Mouse (Mus musculus) liver, postnatal 0 days (tissue): ENCODE measurements around the gene Agpat1. TPM values are rescaled to one million over a fixed set of nuclear protein-coding genes. Genes with fewer than 3 reads are reported as not detected.
A peak's percentile ranks its signal among the peaks of the same experiment; 100 is the strongest.

ENCODE experiments used
- ATAC-seq: fragments of 200-750 bp; cut with Nextera tagmentation; 2 replicates; pipeline ENCODE4 v1.8.0; 2017; ENCODE audit warnings: mild to moderate bottlenecking, moderate library complexity
- DNase-seq: peaks from one replicate; pipeline ENCODE4 v3.0.0-alpha.2; 2016
- H3K27ac ChIP-seq: fragments of 300-500 bp; sonication (generic); 2 replicates; pipeline ENCODE4 v1.5.1; 2014; ENCODE audit warnings: antibody characterized with exemption, moderate library complexity, mild to moderate bottlenecking, low read depth
- H3K27me3 ChIP-seq: fragments of 300-500 bp; sonication (generic); 2 replicates; pipeline ENCODE4 v1.6.1; 2014; ENCODE audit warnings: low read length, control low read depth, mixed read lengths; ENCODE audit not compliant: insufficient read depth
- H3K36me3 ChIP-seq: fragments of 300-500 bp; sonication (generic); replicated peaks from 2 replicates; pipeline ENCODE4 v1.6.1; 2014; ENCODE audit warnings: mild to moderate bottlenecking, control low read depth, low read length, moderate library complexity, mixed read lengths; ENCODE audit not compliant: insufficient read depth
- H3K4me1 ChIP-seq: fragments of 300-500 bp; sonication (generic); 2 replicates; pipeline ENCODE4 v1.6.1; 2014; ENCODE audit warnings: antibody characterized with exemption, mild to moderate bottlenecking, control low read depth; ENCODE audit not compliant: insufficient read depth
- H3K4me2 ChIP-seq: fragments of 300-500 bp; sonication (generic); 2 replicates; pipeline ENCODE4 v1.6.1; 2014; ENCODE audit warnings: low read depth, mild to moderate bottlenecking, low read length, moderate library complexity, mixed read lengths
- H3K4me3 ChIP-seq: fragments of 300-500 bp; sonication (generic); 2 replicates; pipeline ENCODE4 v1.5.1; 2014; ENCODE audit warnings: low read depth, low read length
- H3K9ac ChIP-seq: fragments of 300-500 bp; sonication (generic); replicated peaks from 2 replicates; pipeline ENCODE4 v1.6.1; 2014; ENCODE audit warnings: mild to moderate bottlenecking, moderate library complexity
- H3K9me3 ChIP-seq: fragments of 300-500 bp; sonication (generic); 2 replicates; pipeline ENCODE4 v1.6.1; 2016; ENCODE audit warnings: mild to moderate bottlenecking, control low read depth, low read length, mixed read lengths
- CTCF ChIP-seq: sonication (generic); IDR thresholded peaks from 2 replicates; pipeline ENCODE4 v1.5.1; 2016; ENCODE audit warnings: antibody characterized with exemption, low read depth
- EP300 ChIP-seq: IDR thresholded peaks from 2 replicates; pipeline ENCODE4 v1.6.1; 2016; ENCODE audit warnings: antibody characterized with exemption, low read depth, mild to moderate bottlenecking
- WGBS: fragments of 180-500 bp; shearing (Covaris S2); extraction: QIAGEN DNeasy Blood & Tissue Kit; methylation state at CpG from one replicate; pipeline ENCODE4 v1.1.7; 2014; ENCODE audit not compliant: insufficient replicate concordance; 5-methylcytosine and 5-hydroxymethylcytosine counted together
- polyA plus RNA-seq: library from polyadenylated mRNA; unstranded; fragments of >200 nt; fragmentation: Nextera tagmentation; extraction: Ambion mirVana; gene quantifications from 2 replicates; pipeline ENCODE4 v1.2.1, GENCODE M21; 2015

Gene Agpat1
- polyA plus RNA-seq, 1 experiment from 2014 or later, result 11.1 TPM

GRCm38 (mm10) chr17:34651507-34652221 lies 47.6 kb downstream of the Agpat1 start:
- DNase-seq, result peak; percentile 59

GRCm38 (mm10) chr17:34652546-34652945 lies 48.5 kb downstream of the Agpat1 start:
- 87% methylated on average over 10 of the region's 10 CpGs for WGBS
- no peak overlapping the region for H3K27ac ChIP-seq
- no peak overlapping the region for H3K4me3 ChIP-seq
- peaks cover 3% of the 10 kb centered on the region; the same call in 1 of the 2 replicates for H3K27me3 ChIP-seq
- peaks cover 24% of the 10 kb centered on the region for H3K36me3 ChIP-seq
- no peak for DNase-seq
- no peak for TF ChIP-seq EP300
- TF ChIP-seq CTCF, result no peak
- H3K4me1 ChIP-seq, result peaks cover 16% of the 10 kb centered on the region
- no peak overlapping the region for H3K4me2 ChIP-seq
- H3K9ac ChIP-seq, result no peak overlapping the region
- ATAC-seq, result no peak
- no peaks in the 10 kb centered on the region for H3K9me3 ChIP-seq

More at GRCm38 (mm10) chr17:34651507-34652221, 47.6 kb downstream of the Agpat1 start:
- 55% methylated on average over 19 of the region's 19 CpGs for WGBS
- peaks cover 19% of the 10 kb centered on the region for H3K4me1 ChIP-seq
- H3K27me3 ChIP-seq, result no peaks in the 10 kb centered on the region
- peaks cover 24% of the 10 kb centered on the region for H3K36me3 ChIP-seq
- no peak overlapping the region for H3K27ac ChIP-seq
- H3K4me2 ChIP-seq, result no peak overlapping the region
- H3K9ac ChIP-seq, result no peak overlapping the region
- ATAC-seq, result no peak
- H3K4me3 ChIP-seq, result no peak overlapping the region
- no peak for TF ChIP-seq EP300
- peak; percentile 75 for TF ChIP-seq CTCF
- H3K9me3 ChIP-seq, result no peaks in the 10 kb centered on the region

- no peak for TF ChIP-seq EP300
- no peak for TF ChIP-seq CTCF
- H3K4me2 ChIP-seq, result no peak overlapping the region
- no peak overlapping the region for H3K4me3 ChIP-seq
- H3K9ac ChIP-seq, result no peak overlapping the region
- peaks cover 12% of the 10 kb centered on the region for H3K4me1 ChIP-seq
- no peaks in the 10 kb centered on the region for H3K9me3 ChIP-seq
- 87% methylated on average over 8 of the region's 8 CpGs for WGBS
- H3K36me3 ChIP-seq, result peaks cover 24% of the 10 kb centered on the region
- ATAC-seq (no peak), DNase-seq (no peak)
- peaks cover 3% of the 10 kb centered on the region; the same call in 1 of the 2 replicates for H3K27me3 ChIP-seq
- H3K27ac ChIP-seq, result no peak overlapping the region
Observed at GRCm38 (mm10) chr17:34652985-34653384, 48.9 kb downstream of the Agpat1 start.

- H3K9me3 ChIP-seq, result no peaks in the 10 kb centered on the region
- no peak overlapping the region for H3K4me3 ChIP-seq
- peaks cover 6% of the 10 kb centered on the region for H3K4me1 ChIP-seq
- DNase-seq (peak; percentile 64), ATAC-seq (no peak)
- peaks cover 24% of the 10 kb centered on the region for H3K36me3 ChIP-seq
- TF ChIP-seq EP300 (no peak), CTCF (peak; percentile 86)
- 62% methylated on average over 9 of the region's 9 CpGs for WGBS
- H3K4me2 ChIP-seq, result no peak overlapping the region
- H3K9ac ChIP-seq, result no peak overlapping the region
- peaks cover 3% of the 10 kb centered on the region; the same call in 1 of the 2 replicates for H3K27me3 ChIP-seq
- H3K27ac ChIP-seq, result no peak overlapping the region
Observed at GRCm38 (mm10) chr17:34653746-34654285, 49.8 kb downstream of the Agpat1 start.

GRCm38 (mm10) chr17:34654392-34654791 lies 50.3 kb downstream of the Agpat1 start:
- Histone ChIP-seq H3K4me3 (no peak overlapping the region), H3K27ac (no peak overlapping the region), H3K36me3 (peaks cover 24% of the 10 kb centered on the region), H3K9ac (no peak overlapping the region), H3K4me2 (no peak overlapping the region), H3K27me3 (peaks cover 3% of the 10 kb centered on the region; the same call in 1 of the 2 replicates), H3K9me3 (no peaks in the 10 kb centered on the region), H3K4me1 (peaks cover 6% of the 10 kb centered on the region)
- no peak for DNase-seq
- TF ChIP-seq CTCF (no peak), EP300 (no peak)
- no peak for ATAC-seq
- 89% methylated on average over 13 of the region's 13 CpGs for WGBS

- H3K9ac ChIP-seq, result 0 out of 2 replicates have a peak overlapping the region, but pooled peaks have one; percentile 22
- peaks cover 23% of the 10 kb centered on the region for H3K36me3 ChIP-seq
- no peak overlapping the region for H3K4me2 ChIP-seq
- no peak for TF ChIP-seq CTCF
- TF ChIP-seq EP300, result no peak
- WGBS, result 45% methylated on average over 7 of the region's 7 CpGs
- ATAC-seq (peak; percentile 22; the same call in 1 of the 2 replicates), DNase-seq (peak; percentile 34)
- H3K9me3 ChIP-seq, result no peaks in the 10 kb centered on the region
- H3K4me1 ChIP-seq, result peaks cover 6% of the 10 kb centered on the region
- no peak overlapping the region for H3K27ac ChIP-seq
- no peak overlapping the region for H3K4me3 ChIP-seq
- peaks cover 10% of the 10 kb centered on the region; the same call in 1 of the 2 replicates for H3K27me3 ChIP-seq
Observed at GRCm38 (mm10) chr17:34655160-34655559, 51.1 kb downstream of the Agpat1 start.
